Mouse (Mus musculus) testis, adult 10 weeks (tissue): Measurements from ENCODE around the gene Cdcp2. TPM values are rescaled to one million over a fixed set of nuclear protein-coding genes. Genes with fewer than 3 reads are reported as not detected.

ENCODE experiments used
- polyA plus RNA-seq: library from polyadenylated mRNA; stranded (reverse); fragments of 350-450 nt; fragmentation: Illumina TruSeq; extraction: RNeasy Lipid Tissue Mini Kit (QIAGEN cat#74804); gene quantifications from one replicate; pipeline ENCODE4 v1.2.3, GENCODE M21; 2014; ENCODE audit warnings: low read depth, low replicate concordance

Cdcp2 gene
- not detected for polyA plus RNA-seq

DNA sequence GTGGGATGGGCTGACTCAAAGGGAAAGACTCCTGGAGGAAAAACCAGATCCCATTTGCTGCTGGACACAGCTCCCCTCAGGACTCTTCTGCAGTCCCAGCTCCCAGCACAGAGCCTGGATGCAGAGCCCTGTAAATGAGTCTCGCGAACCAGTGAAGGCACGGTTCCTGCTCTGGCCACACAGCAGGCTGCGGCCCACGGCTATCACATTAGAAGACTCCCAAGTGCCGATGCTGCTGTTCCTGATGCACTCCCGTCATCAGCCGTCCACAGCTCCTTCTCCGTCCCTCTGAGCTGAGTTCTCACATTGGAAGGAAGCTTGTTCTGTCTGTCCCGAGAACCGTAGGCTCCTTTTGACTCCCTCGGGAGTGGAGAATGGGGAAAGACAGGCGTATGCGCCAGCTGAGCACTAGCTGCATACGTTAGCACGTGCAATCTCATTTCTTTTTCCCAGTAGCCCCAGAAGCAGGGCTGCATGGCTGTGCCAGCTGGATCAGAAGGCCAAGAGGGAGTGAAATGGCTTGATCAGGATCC is at the start of gene Cdcp2:
Cdcp2 (plus strand) TSS at position 51 of the 533 bp plus-strand sequence.

DNA sequence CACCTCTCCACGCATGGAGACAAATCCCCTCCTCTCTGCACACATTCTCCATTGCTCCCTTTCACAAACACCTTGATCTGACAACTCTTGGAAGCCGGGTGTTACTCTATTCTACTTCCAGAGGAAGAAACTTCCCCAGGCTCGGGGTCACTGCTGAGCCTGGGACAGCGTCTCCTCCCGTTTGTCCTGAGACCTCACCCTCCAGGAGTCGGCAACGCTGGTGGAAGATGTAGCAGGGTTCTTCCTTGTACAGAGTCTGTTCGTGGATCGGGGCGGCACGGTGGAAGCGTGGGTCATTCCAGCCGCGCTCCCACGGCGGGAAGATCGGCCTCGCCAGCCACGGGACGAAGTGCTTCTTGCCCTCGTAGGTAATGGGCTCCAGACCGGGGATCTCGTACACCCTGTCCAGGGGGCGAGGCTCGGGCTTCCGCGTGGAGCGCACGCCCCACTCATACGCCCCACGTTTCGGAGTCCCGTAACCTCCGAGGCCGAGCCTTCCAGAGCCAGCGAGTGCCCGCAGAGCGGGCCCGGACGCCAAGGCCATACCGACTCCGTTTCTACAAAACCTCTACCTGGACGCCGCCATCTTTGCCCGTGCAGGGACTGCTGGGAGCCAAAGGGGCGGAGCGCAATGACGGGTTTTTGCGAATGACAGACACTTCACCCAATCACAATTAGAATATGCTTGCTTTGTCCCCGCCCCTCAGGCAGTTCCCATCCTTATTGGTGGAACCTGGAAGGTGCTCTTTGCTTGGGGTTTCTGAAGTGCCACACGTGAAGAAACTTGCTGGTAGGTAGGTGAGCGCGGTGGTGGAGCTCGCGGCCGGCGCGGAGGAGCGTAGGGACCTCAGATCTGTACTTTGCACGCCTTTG is 30.2 kb upstream of the Cdcp2 start, which contains the start of the genes Mrpl37 and Cyb5rl:
Mrpl37 (minus strand) TSS at position 617 of the 873 bp plus-strand sequence.
Cyb5rl (plus strand) TSS at position 737 of the 873 bp plus-strand sequence.

Other genes with a start within 250 kb of the Cdcp2 start
- gene Ssbp3, start 186.2 kb upstream of the Cdcp2 start, polyA plus RNA-seq = 14.4 TPM
- gene Mrpl37, start 30.0 kb upstream of the Cdcp2 start, polyA plus RNA-seq = 30.4 TPM
- 3.7 TPM for gene Cyb5rl, start 29.9 kb upstream of the Cdcp2 start, polyA plus RNA-seq
- gene Tmem59, start 81.5 kb downstream of the Cdcp2 start, polyA plus RNA-seq = 167 TPM
- gene Tceanc2, start 82.2 kb downstream of the Cdcp2 start, polyA plus RNA-seq = 54.0 TPM
- not detected for gene Ldlrad1, start 112.3 kb downstream of the Cdcp2 start, polyA plus RNA-seq
- gene Lrrc42, start 156.6 kb downstream of the Cdcp2 start, polyA plus RNA-seq = 50.5 TPM
- gene Hspb11, start 156.7 kb downstream of the Cdcp2 start, polyA plus RNA-seq = 91.9 TPM
- 0.20 TPM for gene Dio1, start 210.3 kb downstream of the Cdcp2 start, polyA plus RNA-seq
- gene Yipf1, start 217.5 kb downstream of the Cdcp2 start, polyA plus RNA-seq = 47.6 TPM